Mouse (Mus musculus): Measurements from ENCODE around the gene Vars2.
A peak's percentile ranks its signal among the peaks of the same experiment; 100 is the strongest.

The Vars2 gene

DNA sequence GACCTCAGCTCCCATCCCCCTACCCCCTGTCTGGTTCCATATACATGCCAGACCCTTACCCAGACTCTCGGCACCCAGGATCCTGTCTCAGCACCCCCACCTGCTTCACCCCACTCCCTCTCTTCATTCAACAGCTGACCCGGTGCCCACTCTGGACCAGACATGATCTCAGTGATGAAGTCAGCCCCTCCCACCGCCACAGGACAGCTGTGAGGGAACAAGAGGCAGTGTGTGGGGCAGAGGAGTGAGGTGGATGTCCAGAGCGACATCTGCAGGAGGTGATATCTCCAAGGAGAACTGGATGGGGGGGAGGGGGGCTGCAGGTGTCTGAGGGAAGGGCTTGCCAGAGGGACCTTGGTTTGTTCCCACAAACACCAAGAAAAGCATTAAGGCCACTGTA is 24.4 kb upstream of the Vars2 start:
- DNase-seq: no peak

DNA sequence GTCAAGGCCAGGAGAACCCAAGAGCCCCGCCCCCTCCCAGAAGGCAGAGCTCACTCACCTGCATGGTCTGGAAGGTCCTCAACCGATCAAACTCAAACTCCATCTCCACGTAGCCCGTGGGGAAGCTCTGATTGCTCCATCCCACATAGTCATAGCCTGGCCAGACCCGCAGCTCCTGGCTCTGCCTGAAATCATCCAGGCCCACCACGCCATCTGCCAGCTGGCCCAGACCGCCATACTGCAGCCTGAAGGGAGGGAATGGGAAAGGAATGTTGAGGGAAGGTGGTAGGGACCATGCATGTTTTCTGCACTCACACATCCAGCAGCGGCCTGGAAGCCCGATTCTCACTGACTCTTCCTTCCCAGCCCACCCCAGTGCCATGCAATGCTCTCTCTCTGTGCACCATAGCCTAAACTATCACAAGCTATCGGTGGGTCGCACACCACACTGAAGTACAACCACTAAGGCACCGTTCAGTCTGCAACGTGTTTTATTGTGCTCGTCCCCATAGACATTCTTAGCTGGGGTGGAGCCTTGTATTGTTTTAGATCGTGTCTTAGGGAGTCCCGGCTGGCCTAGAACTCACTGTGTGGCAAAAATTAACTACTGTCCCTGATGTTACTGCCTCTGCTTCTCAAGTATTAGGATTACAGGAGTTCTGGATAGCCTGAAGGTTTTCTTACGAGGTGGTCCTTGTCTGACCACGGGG is 22.7 kb upstream of the Vars2 start:
- no peak for DNase-seq

DNA sequence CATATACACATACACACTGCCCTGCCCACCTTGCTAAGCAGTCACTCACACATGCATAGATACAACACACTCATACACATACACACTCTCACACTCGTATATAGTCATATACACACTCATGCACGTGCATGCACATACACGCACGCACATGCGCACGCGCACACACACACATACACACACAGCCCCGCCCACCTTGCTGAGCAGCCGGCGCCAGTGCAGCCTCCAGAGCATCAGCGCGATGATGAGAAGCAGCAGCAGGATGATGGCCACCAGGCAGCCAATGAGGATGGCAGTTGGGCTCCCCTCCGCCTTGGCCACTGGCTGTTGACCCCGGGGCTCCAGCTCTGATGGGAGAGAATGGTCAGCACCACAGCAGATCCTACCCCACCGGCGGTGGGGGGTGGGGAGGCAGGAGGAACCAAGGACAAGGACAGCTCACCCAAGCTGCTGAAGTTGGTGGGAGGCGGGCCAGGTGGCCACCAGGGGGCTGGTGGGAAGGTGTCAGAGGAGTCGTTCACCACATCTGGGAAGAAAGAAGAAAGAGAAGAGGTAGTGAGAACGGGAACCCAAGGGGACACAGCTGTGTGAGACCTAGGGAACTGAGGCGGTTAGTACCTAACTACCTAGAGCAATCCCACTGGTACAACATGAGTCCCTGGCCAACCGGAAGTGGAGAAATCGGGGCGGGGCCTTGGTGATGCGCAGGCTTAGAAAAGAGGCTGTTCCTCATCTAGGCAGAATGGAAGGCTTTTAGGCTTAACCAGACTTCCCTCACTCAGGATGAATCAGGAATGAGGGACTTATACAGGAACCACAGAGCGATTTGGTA is 21.2 kb upstream of the Vars2 start:
- DNase-seq: no peak

DNA sequence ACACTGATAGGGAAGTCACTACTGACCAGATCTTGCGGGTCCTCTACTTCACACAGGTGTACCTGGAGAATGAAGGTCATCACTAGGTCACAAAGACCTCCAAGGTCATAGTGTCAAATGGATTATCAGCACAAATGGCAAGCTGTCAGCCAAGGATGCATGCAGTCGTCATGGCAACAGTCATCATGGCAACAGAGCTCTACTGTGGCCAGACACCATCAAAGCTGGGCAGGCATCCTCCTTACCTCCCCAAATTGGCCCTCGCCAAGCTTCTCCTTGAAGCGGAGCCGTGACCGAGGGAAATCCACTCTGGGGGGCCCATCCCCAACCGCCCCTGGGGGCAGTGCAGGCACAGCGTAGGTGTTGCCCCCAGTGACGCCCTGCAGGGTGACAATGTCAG is 17.7 kb upstream of the Vars2 start:
- DNase-seq: no peak

DNA sequence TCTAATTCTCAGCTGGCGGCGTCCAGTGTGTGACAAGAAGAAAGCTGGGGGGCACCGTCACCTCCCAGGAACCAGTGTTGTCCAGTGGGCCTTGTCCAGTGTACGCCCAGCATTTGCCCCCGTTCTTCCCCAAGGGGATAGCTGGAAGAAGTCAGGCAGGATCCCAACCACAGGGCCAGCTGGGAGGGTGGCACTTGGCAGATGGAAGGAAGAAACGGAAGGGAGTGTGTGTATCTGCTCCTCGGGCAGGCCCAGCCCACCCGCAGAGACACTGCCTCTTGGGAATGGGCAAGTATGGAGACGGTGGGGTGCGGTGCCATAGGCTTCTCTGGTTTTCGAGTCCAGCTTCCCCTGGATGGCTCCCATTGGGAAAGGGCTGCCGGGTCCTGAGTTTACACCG is 14.6 kb upstream of the Vars2 start:
- no peak for DNase-seq

DNA sequence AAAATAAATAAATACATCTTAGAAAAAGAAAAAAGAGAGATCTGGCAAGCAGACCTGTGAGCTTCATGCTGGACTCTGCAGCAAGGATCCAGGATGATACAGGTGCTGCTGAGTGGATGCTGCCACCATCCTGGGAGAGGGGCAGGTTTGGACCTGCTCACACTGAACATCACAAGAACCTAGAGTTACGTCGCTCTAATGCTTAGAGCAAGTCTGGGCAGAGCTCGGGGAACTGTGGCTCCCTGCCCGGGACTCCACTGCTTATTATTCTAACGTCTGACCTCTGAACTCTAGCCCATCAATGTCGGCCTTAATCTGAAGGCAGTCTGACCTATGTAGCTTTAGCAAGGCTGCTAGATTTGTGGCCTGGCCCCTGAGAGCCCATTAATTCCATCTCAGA is 13.2 kb upstream of the Vars2 start:
- no peak for DNase-seq

DNA sequence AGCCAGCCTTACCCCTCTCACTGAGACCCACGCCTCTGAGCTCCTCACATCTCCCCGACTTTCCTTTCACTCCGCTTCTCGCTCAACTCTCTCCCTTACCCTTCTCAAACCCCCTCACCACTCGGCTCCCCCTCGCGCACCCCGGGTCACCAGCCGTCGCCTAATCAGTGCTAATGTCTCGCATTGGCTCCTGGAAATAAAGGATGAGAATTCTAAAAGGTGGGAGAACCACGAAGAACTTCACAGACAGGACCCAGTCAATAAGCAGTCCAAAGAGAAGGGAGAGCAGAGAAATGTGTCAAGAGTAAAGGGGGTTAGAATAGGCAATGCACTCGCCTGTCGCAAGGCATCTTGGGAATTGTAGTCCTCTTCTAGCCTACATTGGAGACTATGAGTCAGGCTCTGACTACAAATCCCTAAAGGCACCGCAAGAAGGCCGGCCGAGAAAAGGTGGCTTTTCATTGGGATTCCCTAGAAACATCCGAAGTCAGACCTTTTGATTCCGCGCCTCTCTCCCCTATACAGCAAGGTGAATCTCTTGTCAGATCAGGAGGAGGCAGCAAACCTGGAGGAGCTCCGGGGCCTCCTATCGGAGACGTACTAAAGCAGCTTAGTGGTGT is 6.1 kb upstream of the Vars2 start, which contains the start of gene Gtf2h4:
Gtf2h4 (minus strand) TSS at position 324 of the 620 bp plus-strand sequence.
- DNase-seq: peak; percentile 84

DNA sequence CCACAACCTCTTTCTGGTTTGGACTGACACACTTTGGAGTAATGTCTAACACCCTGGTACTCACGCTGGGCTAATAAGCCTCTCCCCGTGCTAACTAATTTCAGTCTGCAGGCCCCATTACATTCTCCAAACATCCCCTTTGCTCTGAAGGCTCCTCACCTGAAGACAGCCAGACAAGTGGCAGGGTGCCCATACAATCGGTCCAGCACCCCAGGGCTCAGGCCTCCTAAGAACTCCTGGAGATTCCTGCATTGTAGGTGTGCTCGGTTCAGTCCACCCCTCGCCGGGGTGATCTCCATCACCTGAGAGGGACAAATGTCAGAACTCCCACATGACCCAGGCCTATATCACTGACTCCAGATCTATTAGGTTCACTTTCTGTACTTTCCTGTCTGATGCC is 5.1 kb upstream of the Vars2 start:
- DNase-seq: no peak

DNA sequence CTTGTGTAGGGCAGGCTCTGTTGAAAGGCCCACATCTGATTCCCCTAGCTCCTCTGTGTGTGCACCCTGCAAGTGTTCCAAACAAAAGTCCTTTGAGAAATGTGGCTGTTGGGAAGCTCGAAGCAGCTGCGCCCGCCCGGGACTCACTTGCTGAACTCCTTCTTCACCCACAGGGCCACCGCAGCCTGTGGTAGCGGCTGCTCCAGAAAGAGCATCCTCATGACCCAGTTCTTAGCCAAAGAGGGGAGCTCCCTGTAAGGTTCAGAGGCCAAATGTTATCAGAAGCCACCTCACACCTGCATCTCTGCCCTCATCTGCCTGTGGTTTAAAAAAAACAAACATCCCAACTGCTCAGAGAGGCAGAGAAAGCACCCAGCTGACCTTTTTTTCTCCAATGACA is 4.5 kb upstream of the Vars2 start:
- DNase-seq: no peak

DNA sequence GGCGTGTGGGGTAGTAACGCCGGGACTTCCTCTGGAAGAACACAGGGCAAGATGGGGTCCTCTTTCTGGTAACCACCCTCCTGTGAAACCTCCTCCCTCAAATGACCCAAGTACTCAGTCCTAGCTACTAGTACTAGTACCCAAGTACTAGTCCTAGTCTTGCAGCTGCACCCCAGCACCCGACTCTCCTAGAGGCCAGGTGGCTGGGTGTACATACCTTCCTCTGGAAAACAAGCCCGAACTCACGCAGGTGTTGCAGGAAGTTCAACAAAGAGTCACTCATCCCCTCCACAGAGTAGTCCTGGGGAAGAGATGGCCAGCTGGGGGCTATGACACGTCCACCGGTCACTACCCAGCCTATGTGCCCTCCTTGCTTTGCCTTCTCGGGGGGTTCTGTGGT is 2.3 kb upstream of the Vars2 start:
- no peak for DNase-seq

DNA sequence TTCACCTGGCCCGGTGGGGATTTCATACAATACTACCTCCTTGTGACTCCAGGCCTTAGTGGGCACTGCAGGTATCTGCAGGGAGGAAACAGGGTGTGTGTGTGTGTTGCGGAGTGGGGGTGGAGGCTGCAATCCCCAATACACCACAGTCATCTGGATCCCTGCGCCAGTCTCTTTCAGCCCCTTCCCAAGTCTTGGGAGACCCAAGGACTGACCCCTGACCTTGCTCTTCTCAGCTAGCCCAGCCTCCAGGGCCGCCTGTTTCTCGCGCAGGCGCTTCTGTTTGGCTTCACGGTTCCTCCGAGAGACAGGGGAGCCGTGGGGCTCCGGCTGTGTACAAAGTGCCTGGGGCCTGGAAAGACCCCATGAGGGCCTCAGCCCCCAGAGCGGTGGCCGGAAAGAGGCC is 538 bp downstream of the Vars2 start:
- no peak for DNase-seq

DNA sequence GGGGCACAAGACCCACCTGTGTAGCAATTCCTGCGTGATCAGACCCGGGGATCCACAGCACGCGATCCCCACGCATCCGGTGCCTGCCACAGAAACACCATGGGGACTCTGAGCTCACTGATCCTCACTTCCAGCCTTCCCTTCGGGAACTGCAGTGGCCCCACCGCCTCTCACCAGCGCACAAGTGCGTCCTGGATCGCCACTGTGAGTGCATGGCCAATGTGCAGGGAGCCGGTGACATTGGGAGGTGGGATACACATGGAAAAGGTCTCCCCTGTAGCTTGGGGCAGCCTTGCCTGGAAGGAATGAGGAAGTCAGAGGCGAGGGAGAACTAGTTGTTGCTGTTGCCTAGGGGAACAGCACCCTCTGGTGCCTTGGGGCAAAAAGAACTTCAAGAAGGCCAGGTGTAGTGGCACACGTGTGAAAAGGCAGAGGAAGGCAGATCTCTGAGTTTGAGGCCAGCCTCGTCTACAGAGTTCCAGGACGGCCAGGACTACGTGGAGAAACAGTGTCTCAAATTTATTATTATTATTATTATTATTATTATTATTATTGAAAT is 1.4 kb downstream of the Vars2 start:
- no peak for DNase-seq

DNA sequence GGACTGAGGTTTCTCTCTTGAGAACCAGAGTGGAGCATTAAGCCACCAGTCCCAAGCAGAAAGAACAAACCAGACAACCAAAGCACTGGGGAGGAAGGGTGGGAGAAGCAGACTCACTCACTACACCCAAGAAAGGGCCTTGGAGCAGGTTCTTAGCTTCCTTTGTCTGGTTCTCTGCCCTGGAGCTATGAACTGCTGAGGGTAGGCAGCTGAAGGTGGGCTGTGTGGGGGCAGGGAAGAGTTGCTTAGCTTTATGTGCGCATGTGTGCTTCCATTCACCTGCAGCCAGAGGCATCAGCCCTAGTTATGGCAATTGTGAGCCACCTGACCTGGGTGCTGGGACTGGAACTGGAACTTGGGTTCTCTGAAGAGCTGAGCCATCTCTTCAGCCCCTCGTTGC is 14.3 kb downstream of the Vars2 start:
- DNase-seq: no peak

DNA sequence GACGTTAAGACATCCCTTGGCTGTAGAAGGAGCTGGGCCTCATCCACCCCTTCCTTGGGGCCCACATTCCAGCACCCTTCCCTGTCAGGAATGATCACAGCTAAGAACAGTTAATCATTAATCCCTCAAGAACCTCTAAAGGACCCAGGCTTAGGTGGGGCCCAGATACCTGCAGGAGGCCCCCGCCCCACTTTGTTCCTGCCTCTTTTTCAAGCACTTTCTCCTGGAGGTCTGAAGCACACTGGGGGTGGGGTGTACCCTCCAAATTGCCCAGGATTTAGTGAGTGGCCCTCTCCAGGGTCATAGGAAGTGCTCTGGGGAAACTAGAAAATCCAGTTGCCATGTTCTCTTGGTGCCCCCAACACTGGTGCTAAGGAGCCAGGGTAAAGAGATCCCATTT is 18.0 kb downstream of the Vars2 start:
- no peak for DNase-seq

DNA sequence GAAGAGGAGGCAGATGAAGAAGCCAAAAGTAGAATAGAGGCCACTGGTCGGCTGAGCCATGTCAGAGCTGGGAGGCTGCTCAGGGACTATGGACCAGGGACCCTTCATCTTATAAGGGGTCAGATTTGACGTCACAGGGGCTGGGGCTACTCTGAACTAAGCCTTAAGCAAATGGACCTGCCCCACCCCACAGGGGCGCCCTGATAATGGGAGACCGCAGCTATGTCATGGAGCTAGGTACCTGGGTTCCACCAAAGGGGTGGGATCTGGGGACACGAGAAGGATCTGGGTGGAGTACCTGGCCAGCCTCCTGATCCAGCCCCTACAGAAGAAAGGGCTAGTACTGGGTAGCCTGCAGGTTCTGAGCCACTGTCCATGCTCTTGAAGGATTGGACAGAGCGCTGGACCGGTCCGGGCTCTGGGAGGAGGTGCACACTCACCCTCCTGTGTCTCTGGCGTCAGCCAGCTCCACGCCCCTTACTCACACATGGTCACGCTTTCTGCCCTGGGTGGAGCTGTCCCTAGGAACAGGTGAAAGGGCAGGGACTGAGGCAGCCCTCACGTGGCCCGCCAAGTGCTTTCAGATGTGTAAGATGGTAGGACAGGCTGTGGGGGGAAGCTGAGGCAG is 23.7 kb downstream of the Vars2 start, which contains the start of gene Mucl3:
Mucl3 (minus strand) TSS at position 87 of the 628 bp plus-strand sequence.
- DNase-seq: no peak

DNA sequence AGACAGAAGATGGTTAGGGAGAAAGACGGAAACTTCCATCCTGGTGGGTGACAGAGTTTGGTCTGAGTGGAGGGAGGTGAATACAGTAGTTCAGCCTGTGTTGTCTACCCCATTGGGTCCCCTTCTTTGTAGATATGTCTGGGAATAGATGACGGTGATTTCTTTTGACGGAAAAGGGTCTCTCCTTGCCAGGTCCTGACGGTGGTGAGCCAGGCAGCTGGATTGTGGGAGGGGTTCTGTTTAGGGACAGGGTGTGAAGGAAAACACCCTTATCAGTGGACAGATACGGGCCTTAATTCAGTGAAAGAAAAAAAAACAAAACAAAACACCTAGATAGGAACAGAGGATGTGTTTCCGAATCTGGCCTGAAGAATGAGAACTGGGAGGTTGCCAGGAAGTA is 28.0 kb downstream of the Vars2 start:
- no peak for DNase-seq

DNA sequence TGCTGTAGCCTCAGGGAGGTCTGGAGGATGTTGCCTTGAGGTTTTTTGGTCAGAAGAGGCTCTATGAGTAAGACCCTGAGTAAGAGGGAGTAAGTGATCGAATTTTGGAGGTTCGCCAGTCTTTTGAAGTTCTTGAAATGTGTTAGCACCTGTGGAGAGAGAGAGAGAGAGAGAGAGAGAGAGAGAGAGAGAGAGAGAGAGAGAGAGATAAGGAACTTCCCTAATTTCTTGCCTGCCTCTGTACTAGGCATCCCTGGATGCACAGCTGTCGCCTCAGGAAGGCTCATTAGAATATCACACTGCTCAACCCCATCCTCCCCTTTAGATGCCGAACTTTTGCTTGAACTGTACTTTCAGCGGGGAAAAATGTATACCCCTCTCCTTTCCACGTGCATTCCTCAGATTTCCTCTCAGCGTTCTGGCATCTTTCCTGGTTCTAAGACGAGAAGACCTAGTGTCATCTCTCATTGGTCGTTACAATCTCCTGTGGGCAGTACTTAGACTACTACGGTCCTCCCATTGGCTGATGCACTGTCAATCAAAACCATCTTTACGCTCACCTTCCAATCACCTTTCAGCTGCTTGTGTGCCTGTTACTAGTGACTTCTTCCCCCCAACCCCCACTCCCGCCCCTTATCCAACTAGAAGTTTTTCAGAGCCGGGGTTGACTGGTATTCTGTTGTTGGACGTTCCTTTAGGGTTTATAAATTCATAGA is 28.8 kb downstream of the Vars2 start:
- no peak for DNase-seq

DNA sequence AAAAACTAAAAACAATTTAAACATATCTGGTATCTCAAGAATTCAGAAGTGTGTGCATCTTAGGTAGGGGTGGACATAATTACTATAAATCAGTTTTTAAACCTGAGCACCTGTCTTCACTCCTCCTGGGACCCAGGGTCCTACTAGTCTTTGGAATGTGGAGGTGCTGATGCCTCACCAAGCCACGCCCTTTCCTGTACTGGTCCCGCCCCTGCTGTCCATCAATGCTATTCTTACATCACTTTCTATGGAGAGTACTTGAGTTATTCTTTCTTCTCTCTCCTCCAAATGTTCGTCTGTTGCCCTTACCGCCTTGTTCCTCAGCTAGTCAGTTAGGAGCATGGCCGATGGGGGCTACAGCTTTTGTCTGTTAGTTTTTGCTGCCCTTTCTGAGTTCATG is 31.0 kb downstream of the Vars2 start:
- DNase-seq: peak; percentile 26

DNA sequence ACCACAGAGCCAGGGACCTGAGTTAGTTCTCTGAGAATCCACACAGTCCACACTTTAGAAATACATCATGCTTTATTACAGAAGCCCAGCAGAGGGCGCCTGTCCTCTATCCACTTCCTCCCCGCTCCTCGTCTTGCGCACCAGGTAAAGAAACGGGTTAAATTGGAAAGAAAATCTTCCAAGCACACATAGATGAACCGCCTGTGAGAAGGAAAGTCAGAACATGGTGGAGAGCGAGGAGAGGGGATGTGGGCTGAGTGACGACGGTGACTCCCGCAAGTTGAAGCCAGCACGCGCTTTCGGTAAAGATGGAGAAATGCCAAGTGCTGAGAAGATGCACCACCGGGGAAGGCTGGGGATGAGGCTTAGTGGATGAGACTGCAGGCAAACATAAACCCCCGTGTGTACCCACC is 31.7 kb downstream of the Vars2 start:
- peak; percentile 69 for DNase-seq

DNA sequence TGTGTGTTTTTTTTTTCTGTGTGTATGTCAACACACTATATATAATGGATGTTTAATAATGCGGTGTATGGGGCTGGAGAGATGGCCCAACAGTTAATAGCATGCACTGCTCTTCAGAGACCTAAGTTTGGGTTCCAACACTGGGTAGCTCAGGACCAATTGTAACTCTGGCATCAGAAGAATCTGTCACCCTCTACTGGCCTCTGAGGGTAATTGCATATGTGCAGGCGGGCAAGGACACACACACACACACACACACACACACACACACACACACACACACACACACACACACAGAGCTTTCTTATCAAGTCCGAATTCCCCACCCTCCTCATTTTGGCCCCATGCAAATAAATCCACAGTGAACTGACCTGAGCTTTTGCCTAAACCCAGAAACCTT is 32.2 kb downstream of the Vars2 start:
- DNase-seq: no peak

DNA sequence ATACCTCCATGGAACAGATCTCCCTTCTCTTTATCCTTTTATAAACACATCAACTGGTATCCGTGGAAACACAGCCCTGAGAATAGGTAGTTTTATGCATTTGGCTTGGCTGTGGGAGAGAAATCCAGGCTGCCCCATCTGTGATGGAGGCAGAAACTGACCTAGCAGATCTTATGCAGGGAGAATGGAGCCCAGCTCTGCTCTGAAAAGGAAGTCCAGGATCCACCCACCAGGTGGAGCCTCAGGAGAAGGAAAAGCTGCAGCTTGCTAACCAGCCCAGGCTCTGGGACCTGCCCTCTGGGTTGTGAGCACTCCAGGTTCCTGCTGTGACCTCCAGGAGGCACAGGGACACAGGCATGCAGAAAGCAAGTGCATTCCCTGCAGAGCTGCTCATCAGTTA is 33.4 kb downstream of the Vars2 start:
- no peak for DNase-seq

DNA sequence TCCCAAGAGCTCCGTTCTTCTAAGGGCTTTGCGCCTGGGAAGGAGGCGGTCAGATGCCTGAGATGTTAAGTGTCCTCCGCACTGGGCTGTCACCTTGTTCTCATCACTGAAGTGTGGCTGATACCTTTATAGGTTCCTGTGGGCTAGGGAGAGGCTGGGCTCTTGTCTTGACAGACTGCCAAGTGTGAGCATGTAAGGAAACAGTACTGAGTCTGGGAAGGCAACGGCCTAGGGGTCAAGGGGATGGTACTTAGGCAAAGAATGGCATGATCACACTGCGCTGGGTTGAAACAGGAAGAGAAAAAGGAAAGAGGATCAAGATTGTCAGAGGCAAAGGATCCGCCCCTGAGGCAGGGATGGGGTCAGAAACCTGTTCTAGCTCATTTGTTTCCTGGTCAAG is 40.9 kb downstream of the Vars2 start, which contains the start of gene Gm9573:
Gm9573 (minus strand) TSS at position 101 of the 400 bp plus-strand sequence.
- no peak for DNase-seq
